Mouse (Mus musculus) heart, postnatal 36 days (tissue): ENCODE measurements around the gene Ppp1r12b. TPM values are rescaled to one million over a fixed set of nuclear protein-coding genes. Genes with fewer than 3 reads are reported as not detected.

Experiments used
- DNase-seq, 2 experiments: peaks; one replicate each; pipeline ENCODE4 v3.0.0; 2021 to 2022
- intact Hi-C: fragments of 180-260 bp; cut with DNase I; formaldehyde crosslinking; loops from one replicate; pipeline ENCODE4 v1.15.1; 2025
- total RNA-seq, 2 experiments: library from RNA; stranded (reverse); gene quantifications; 2 replicates each; pipeline ENCODE4 v1.2.3; 2021

Ppp1r12b gene
- total RNA-seq, 2 experiments from 2014 or later, result 150 to 160 TPM

GRCm38 (mm10) chr1:134815748-134816147, 140.0 kb downstream of the Ppp1r12b start:
- DNase-seq, result no peak
- intact Hi-C loops, result no loop called here

- intact Hi-C loops, result no loop called here
- DNase-seq, result no peak
Measured at GRCm38 (mm10) chr1:134805471-134805870, 150.3 kb downstream of the Ppp1r12b start.

GRCm38 (mm10) chr1:134804373-134804772, 151.4 kb downstream of the Ppp1r12b start:
- intact Hi-C loops, result no loop called here
- DNase-seq, result peak in 1 of 2 experiments; percentile 40

GRCm38 (mm10) chr1:134803286-134804117, 152.2 kb downstream of the Ppp1r12b start:
- intact Hi-C loops, result no loop called here
- peak; percentile 64 to 77 for DNase-seq

- DNase-seq, result no peak
- intact Hi-C loops, result no loop called here
Measured at GRCm38 (mm10) chr1:134801758-134802157, 154.0 kb downstream of the Ppp1r12b start.

GRCm38 (mm10) chr1:134796536-134796935, 159.2 kb downstream of the Ppp1r12b start:
- intact Hi-C loops, result no loop called here
- no peak for DNase-seq

GRCm38 (mm10) chr1:134796076-134796475, 159.7 kb downstream of the Ppp1r12b start:
- no peak for DNase-seq
- intact Hi-C loops, result no loop called here

- intact Hi-C loops, result no loop called here
- DNase-seq, result no peak
Measured at GRCm38 (mm10) chr1:134791456-134791855, 164.3 kb downstream of the Ppp1r12b start.

GRCm38 (mm10) chr1:134790716-134791439, 164.9 kb downstream of the Ppp1r12b start:
- intact Hi-C loops, result no loop called here

GRCm38 (mm10) chr1:134788096-134788495, 167.6 kb downstream of the Ppp1r12b start:
- intact Hi-C loops, result no loop called here
- no peak for DNase-seq

More at GRCm38 (mm10) chr1:134790716-134791439, 164.9 kb downstream of the Ppp1r12b start:
- DNase-seq, result no peak

- intact Hi-C loops, result loop anchor here (5.0 kb wide), 1 partner anchor 47 kb away; no protein-coding TSS in a partner anchor
- no peak for DNase-seq
Measured at GRCm38 (mm10) chr1:134784911-134785310, 170.8 kb downstream of the Ppp1r12b start.

GRCm38 (mm10) chr1:134784481-134784880, 171.3 kb downstream of the Ppp1r12b start:
- no peak for DNase-seq

GRCm38 (mm10) chr1:134783958-134784357, 171.8 kb downstream of the Ppp1r12b start:
- intact Hi-C loops, result loop anchor here (5.0 kb wide), 1 partner anchor 48 kb away; no protein-coding TSS in a partner anchor
- DNase-seq, result no peak

More at GRCm38 (mm10) chr1:134784481-134784880, 171.3 kb downstream of the Ppp1r12b start:
- intact Hi-C loops, result loop anchor here (5.0 kb wide), 1 partner anchor 48 kb away; no protein-coding TSS in a partner anchor

GRCm38 (mm10) chr1:134782797-134783196, 172.9 kb downstream of the Ppp1r12b start:
- DNase-seq, result no peak
- intact Hi-C loops, result loop anchor here (5.0 kb wide), 1 partner anchor 50 kb away; no protein-coding TSS in a partner anchor

- intact Hi-C loops, result no loop called here
- no peak for DNase-seq
Measured at GRCm38 (mm10) chr1:134777936-134778548, 177.7 kb downstream of the Ppp1r12b start.

GRCm38 (mm10) chr1:134777201-134777885, 178.4 kb downstream of the Ppp1r12b start:
- DNase-seq, result no peak
- intact Hi-C loops, result no loop called here

GRCm38 (mm10) chr1:134775631-134776030, 180.1 kb downstream of the Ppp1r12b start:
- intact Hi-C loops, result no loop called here
- no peak for DNase-seq

GRCm38 (mm10) chr1:134774728-134775287, 180.9 kb downstream of the Ppp1r12b start:
- intact Hi-C loops, result no loop called here
- no peak for DNase-seq

GRCm38 (mm10) chr1:134774247-134774646, 181.5 kb downstream of the Ppp1r12b start:
- intact Hi-C loops, result no loop called here
- DNase-seq, result no peak

- intact Hi-C loops, result no loop called here
- no peak for DNase-seq
Measured at GRCm38 (mm10) chr1:134773256-134773655, 182.5 kb downstream of the Ppp1r12b start.
